Mouse (Mus musculus): ENCODE measurements around the gene Ccdc47. TPM values are rescaled to one million over a fixed set of nuclear protein-coding genes. Genes with fewer than 3 reads are reported as not detected.

Gene Ccdc47
- polyA plus RNA-seq, 1 experiment from 2014 or later: 110 TPM

DNA sequence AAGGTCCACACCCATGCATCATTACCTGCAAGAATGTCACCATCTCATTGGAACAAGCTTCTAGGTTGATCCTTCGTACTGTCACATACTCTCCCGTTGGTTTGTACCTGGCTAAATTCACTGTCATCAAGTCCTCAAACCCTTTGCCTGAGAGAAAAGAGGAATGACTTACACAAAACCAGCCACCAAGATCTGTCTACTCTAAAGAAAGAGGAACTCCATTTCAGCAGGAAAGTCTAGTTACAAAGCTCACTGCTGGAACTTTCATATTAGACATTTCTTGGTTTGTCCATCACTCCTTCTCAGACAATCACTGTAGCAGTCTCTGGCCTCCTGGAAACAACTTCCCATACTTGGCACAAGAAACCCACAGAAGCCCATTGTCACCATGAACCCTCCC is 42.9 kb downstream of the Ccdc47 start:
- Histone ChIP-seq H3K4me3 (replicated peaks; ENCODE audit: low read length) (no peak overlapping the region), H3K27me3 (replicated peaks; ENCODE audit: control insufficient read depth, insufficient read depth, low read length) (no peaks in the 10 kb centered on the region), H3K36me3 (ENCODE audit: control insufficient read depth, insufficient read depth) (peaks cover 2% of the 10 kb centered on the region; the same call in 1 of the 2 replicates), H3K4me1 (replicated peaks; ENCODE audit: control insufficient read depth, insufficient read depth, low read length) (no peaks in the 10 kb centered on the region), H3K27ac (ENCODE audit: low read length) (no peak overlapping the region), H3K9ac (replicated peaks; ENCODE audit: low read depth, low read length) (no peak overlapping the region), H3K9me3 (ENCODE audit: control insufficient read depth, low read length) (no peaks in the 10 kb centered on the region), H3K4me2 (ENCODE audit: low read length) (no peak overlapping the region)
- ATAC-seq: no peak
- 87% methylated on average over 2 of the region's 2 CpGs for WGBS

DNA sequence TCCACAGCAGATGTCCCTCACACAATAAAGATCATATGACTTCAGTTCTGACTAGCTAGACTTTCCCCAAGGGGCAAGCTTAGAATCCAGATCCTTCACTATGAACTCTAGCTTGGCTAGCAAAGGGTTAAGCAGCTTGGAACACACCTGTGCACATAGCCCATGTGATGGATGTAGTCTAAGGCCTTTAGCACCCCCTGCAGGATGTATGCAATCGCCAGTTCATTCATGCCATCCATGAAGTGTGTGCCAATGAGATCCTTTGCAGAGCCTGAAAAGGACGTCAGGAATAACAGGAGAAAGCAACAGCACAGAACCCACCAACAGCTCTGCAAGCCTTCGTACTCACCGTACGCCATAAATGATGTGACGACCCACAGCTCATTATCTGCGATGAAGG is 45.3 kb downstream of the Ccdc47 start:
- 76% methylated on average over 7 of the region's 7 CpGs for WGBS

DNA sequence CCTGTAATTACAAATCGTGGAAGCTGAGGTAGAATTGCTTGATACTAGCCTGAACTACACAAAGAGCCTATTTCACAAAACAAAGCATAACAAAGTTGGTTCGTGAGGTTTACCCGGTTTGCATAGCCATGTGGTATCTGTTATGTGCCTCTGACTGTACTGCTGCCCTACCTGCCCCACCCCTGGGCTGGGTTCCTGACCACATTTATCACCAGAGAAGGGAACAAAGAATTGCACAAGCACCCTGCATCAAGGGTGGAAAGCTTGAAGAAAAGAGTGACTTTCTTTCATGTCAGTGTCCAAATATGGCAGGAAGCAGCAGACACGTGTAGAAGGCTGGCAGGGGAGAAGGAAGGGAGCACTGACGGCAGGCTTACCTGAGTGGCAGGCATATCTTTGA is 48.7 kb downstream of the Ccdc47 start:
- no peaks in the 10 kb centered on the region for H3K9me3 ChIP-seq (ENCODE audit: control insufficient read depth, low read length)
- no peaks in the 10 kb centered on the region for H3K4me1 ChIP-seq (replicated peaks; ENCODE audit: control insufficient read depth, insufficient read depth, low read length)
- 93% methylated on average over 5 of the region's 5 CpGs for WGBS
- no peak overlapping the region for H3K27ac ChIP-seq (ENCODE audit: low read length)
- no peak overlapping the region for H3K4me2 ChIP-seq (ENCODE audit: low read length)
- ATAC-seq: no peak
- H3K9ac ChIP-seq (replicated peaks; ENCODE audit: low read depth, low read length): no peak overlapping the region
- H3K27me3 ChIP-seq (replicated peaks; ENCODE audit: control insufficient read depth, insufficient read depth, low read length): no peaks in the 10 kb centered on the region
- peaks cover 19% of the 10 kb centered on the region for H3K36me3 ChIP-seq (ENCODE audit: control insufficient read depth, insufficient read depth)
- no peak overlapping the region for H3K4me3 ChIP-seq (replicated peaks; ENCODE audit: low read length)

More for the DNA sequence above, 45.3 kb downstream of the Ccdc47 start:
- peaks cover 11% of the 10 kb centered on the region for H3K36me3 ChIP-seq (ENCODE audit: control insufficient read depth, insufficient read depth)
- ATAC-seq: no peak
- no peaks in the 10 kb centered on the region for H3K27me3 ChIP-seq (replicated peaks; ENCODE audit: control insufficient read depth, insufficient read depth, low read length)
- H3K4me1 ChIP-seq (replicated peaks; ENCODE audit: control insufficient read depth, insufficient read depth, low read length): no peaks in the 10 kb centered on the region
- no peak overlapping the region for H3K27ac ChIP-seq (ENCODE audit: low read length)
- no peak overlapping the region for H3K9ac ChIP-seq (replicated peaks; ENCODE audit: low read depth, low read length)
- H3K9me3 ChIP-seq (ENCODE audit: control insufficient read depth, low read length): no peaks in the 10 kb centered on the region
- no peak overlapping the region for H3K4me2 ChIP-seq (ENCODE audit: low read length)
- H3K4me3 ChIP-seq (replicated peaks; ENCODE audit: low read length): no peak overlapping the region

DNA sequence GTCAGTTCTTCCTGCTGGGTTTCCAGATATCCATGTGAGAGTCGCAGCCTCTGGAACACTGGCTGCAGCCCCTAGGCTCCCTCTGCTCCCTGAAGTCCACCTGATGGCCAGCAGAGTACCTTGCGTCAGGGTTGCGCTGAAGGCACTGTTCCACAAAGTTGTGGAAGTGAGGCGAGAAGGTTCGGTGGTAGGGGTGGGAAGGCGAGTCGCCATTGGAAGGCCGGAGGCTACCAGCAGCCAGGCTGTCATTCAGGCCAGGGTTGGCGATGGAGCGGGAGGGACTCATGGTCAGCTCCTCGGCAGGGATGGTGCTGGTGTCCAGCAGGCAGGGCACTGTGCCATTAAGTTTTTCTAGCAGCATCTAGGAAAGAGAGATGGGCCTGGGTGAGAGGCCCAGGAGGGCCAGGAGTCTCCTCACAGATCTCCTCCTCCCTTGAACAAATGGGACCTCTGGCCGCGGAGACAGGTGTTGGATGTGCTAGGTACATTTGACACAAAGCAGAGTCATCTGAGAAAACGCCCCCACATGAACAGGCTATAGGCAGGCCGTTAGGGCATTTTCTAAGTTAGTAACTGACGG is 51.5 kb downstream of the Ccdc47 start:
- Histone ChIP-seq H3K9me3 (ENCODE audit: control insufficient read depth, low read length) (no peaks in the 10 kb centered on the region), H3K27ac (ENCODE audit: low read length) (no peak overlapping the region), H3K4me1 (replicated peaks; ENCODE audit: control insufficient read depth, insufficient read depth, low read length) (peaks cover 8% of the 10 kb centered on the region), H3K4me3 (replicated peaks; ENCODE audit: low read length) (no peak overlapping the region), H3K36me3 (ENCODE audit: control insufficient read depth, insufficient read depth) (peaks cover 17% of the 10 kb centered on the region), H3K9ac (replicated peaks; ENCODE audit: low read depth, low read length) (no peak overlapping the region), H3K4me2 (ENCODE audit: low read length) (no peak overlapping the region), H3K27me3 (replicated peaks; ENCODE audit: control insufficient read depth, insufficient read depth, low read length) (no peaks in the 10 kb centered on the region)
- 95% methylated on average over 16 of the region's 16 CpGs for WGBS
- ATAC-seq: no peak

DNA sequence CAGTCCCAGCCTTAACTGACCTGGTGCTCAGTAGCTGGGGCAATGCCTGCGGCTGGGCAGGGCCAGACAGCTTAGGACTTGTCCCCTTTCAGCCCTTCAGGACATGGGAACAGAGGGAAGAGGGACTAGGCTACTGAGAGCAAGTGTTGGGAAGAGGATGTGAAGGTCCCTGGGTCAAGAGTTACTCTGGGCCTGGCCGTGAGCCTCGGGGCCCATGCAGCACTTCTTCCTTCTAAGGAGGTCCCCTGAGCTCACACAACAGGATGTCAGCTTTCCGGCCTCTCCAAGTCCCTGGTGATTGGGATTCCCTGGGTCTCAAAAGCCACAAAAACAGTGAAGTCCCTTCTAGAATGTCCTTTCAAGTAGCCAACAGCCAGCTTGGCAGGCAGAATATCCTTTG is 52.6 kb downstream of the Ccdc47 start:
- 93% methylated on average over 4 of the region's 4 CpGs for WGBS
- H3K27me3 ChIP-seq (replicated peaks; ENCODE audit: control insufficient read depth, insufficient read depth, low read length): no peaks in the 10 kb centered on the region
- H3K4me1 ChIP-seq (replicated peaks; ENCODE audit: control insufficient read depth, insufficient read depth, low read length): peaks cover 17% of the 10 kb centered on the region
- no peaks in the 10 kb centered on the region for H3K9me3 ChIP-seq (ENCODE audit: control insufficient read depth, low read length)
- no peak for ATAC-seq
- no peak overlapping the region for H3K27ac ChIP-seq (ENCODE audit: low read length)
- H3K4me3 ChIP-seq (replicated peaks; ENCODE audit: low read length): no peak overlapping the region
- H3K4me2 ChIP-seq (ENCODE audit: low read length): no peak overlapping the region
- H3K9ac ChIP-seq (replicated peaks; ENCODE audit: low read depth, low read length): no peak overlapping the region
- peaks cover 17% of the 10 kb centered on the region for H3K36me3 ChIP-seq (ENCODE audit: control insufficient read depth, insufficient read depth)

DNA sequence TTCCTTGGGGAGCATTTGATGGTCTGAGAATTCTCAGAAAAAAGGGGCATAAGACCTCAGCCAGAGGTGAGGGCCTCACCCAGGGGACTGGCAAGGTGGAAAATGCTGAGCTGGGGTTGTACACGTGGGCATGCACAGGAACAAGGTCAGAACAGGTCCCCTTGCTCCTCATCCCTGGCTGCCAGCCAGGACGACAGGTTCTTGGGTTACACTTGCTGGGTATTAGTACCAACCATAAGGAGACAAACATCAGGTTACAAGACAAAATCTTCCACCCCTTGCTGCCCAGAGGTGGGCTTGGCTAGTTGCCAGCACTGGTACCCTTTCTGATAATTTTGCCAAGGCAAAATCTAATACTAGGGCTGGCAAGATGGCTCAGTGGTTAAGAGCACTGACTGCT is 53.9 kb downstream of the Ccdc47 start:
- Histone ChIP-seq H3K27ac (ENCODE audit: low read length) (no peak overlapping the region), H3K36me3 (ENCODE audit: control insufficient read depth, insufficient read depth) (peaks cover 13% of the 10 kb centered on the region), H3K27me3 (replicated peaks; ENCODE audit: control insufficient read depth, insufficient read depth, low read length) (no peaks in the 10 kb centered on the region), H3K4me1 (replicated peaks; ENCODE audit: control insufficient read depth, insufficient read depth, low read length) (peaks cover 24% of the 10 kb centered on the region), H3K4me3 (replicated peaks; ENCODE audit: low read length) (no peak overlapping the region), H3K9me3 (ENCODE audit: control insufficient read depth, low read length) (no peaks in the 10 kb centered on the region), H3K9ac (replicated peaks; ENCODE audit: low read depth, low read length) (no peak overlapping the region), H3K4me2 (ENCODE audit: low read length) (no peak overlapping the region)
- ATAC-seq: no peak
- 84% methylated on average over 2 of the region's 2 CpGs for WGBS

DNA sequence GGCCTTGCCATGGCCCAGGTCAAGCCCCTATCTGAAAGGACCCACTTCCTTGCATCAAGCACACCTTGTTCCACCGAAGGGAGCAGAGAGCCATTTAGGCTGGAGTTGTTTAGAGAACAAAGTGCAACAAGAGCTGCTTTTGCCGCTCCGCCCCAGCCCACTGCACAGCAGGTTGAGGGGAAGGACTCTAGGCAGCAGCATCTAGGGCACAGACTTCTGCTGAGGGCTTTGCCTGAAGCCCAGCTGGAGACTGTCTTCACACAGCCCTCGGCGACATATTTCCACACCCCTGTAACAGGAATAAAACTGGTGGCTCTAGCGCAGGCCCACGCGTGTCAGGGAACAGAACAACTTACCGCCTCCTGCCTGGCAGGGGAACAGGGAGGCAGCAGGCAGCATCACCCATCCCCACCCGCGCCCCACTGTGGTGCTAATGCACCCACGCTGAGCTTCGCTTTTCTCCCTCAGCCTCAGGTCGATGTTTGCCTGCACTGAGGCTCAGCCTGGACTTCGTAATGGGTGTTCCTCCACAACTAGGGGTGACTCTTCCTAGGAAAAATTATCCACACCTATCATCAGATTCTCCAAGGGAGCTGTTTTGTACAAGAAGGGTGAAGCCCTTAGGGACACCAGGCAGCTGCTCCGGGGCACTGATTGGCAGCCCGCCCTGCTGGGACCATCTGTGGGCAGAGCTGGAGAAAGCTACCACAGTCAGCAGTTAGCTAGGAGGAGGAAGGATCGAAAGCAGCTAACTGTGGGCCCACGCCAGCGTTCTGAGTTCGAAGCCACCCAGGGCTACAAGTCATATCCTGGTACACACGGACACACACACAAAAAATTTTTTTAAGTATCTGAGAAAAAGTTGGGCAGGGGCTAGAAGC is 55.1 kb downstream of the Ccdc47 start, which contains the start of the genes Gm10840 and Limd2:
Gene Gm10840 (plus strand): TSS at position 10 of the 881 bp plus-strand sequence.
Gene Limd2 (minus strand): TSS at position 20 of the 881 bp plus-strand sequence.
- peak within 1 kb of the TSS; percentile 97 for H3K9ac ChIP-seq (replicated peaks; ENCODE audit: low read depth, low read length)
- no peaks in the 10 kb centered on the region for H3K9me3 ChIP-seq (ENCODE audit: control insufficient read depth, low read length)
- peak within 1 kb of the TSS; percentile 83 for H3K4me2 ChIP-seq (ENCODE audit: low read length)
- peaks cover 20% of the 10 kb centered on the region for H3K36me3 ChIP-seq (ENCODE audit: control insufficient read depth, insufficient read depth)
- ATAC-seq: peak; percentile 46
- no peaks in the 10 kb centered on the region for H3K27me3 ChIP-seq (replicated peaks; ENCODE audit: control insufficient read depth, insufficient read depth, low read length)
- peaks cover 28% of the 10 kb centered on the region for H3K4me1 ChIP-seq (replicated peaks; ENCODE audit: control insufficient read depth, insufficient read depth, low read length)
- H3K27ac ChIP-seq (ENCODE audit: low read length): peak within 1 kb of the TSS; percentile 95
- peak within 1 kb of the TSS; percentile 79 for H3K4me3 ChIP-seq (replicated peaks; ENCODE audit: low read length)
- 24% methylated on average over 22 of the region's 22 CpGs for WGBS

DNA sequence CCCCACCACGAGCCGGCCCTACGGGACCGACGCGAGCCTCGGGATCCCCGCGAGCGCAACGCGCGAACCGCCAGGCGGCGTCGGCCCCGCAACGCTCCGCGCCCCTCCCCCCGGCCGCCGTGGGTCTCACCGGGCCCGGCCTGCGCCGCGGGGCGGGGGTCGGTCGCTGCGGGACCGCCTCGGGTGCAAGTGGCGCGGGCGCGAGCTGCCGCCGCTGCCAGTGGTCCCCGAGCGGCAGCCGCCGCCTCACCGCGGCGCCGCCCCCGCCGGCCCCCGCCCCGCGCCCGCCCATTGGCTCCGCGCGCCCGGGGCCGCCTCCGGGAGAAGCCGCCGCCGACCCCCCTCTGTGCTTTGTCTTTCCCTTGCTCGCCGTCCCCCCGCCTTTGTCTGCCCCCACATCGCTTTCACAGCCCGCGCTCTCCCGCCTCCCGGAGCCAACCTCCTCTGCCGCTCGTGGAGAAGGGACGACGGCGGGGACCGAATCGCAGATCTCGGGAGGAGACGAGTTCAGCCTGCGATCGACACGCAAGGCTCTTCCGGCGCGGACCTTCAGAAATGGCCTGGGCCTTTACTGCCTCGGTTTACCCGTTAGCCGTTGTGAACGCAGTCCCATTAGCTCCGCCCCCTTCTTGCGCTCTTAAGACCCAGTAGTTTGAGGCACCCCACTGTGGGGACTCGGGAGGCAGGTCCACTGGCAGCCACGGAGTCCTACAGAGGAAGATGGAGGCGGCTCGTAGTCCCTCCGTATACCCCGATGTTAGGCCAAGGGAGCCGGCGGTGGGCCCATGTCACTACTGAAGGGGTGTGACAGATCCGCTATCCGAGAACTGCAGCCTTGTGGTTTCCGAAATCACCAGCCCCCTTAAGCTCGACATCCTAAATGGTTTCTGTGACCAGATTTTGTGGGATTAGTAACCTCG is 56.0 kb downstream of the Ccdc47 start:
- H3K36me3 ChIP-seq (ENCODE audit: control insufficient read depth, insufficient read depth): peaks cover 20% of the 10 kb centered on the region
- H3K4me2 ChIP-seq (ENCODE audit: low read length): peak overlapping the region; percentile 83
- no peaks in the 10 kb centered on the region for H3K27me3 ChIP-seq (replicated peaks; ENCODE audit: control insufficient read depth, insufficient read depth, low read length)
- H3K27ac ChIP-seq (ENCODE audit: low read length): peak overlapping the region; percentile 95
- H3K4me1 ChIP-seq (replicated peaks; ENCODE audit: control insufficient read depth, insufficient read depth, low read length): peaks cover 29% of the 10 kb centered on the region
- peak overlapping the region; percentile 97 for H3K9ac ChIP-seq (replicated peaks; ENCODE audit: low read depth, low read length)
- WGBS: under 1% methylated on average over 58 of the region's 106 CpGs
- peak overlapping the region; percentile 79 for H3K4me3 ChIP-seq (replicated peaks; ENCODE audit: low read length)
- peak; percentile 75 for ATAC-seq
- H3K9me3 ChIP-seq (ENCODE audit: control insufficient read depth, low read length): no peaks in the 10 kb centered on the region

Measured in forebrain, embryonic 16.5 days (tissue).